ENCODE assay signal across 21 mouse cellular contexts in genomic region chr9:37646246-37646645, GRCm38 (mm10). TPM values are rescaled to one million over a fixed set of nuclear protein-coding genes. Genes with fewer than 3 reads are reported as not detected.
DNase-seq lines count a peak whose midpoint lies in the region; ATAC-seq and TF ChIP-seq lines count a peak whose summit lies in the region.
"Had no signal": no experiment of that assay in that cellular context is flagged by ENCODE, and none has a peak within 500 bp of the region (broad histone marks: within the 10 kb centered on the region; RNA-seq: fewer than 3 reads in every experiment).

No protein-coding gene starts in this region.

- no peak overlapping the region for H3K9ac ChIP-seq in forebrain, embryonic 16.5 days (replicated peaks; ENCODE audit: low read depth, low read length)
- H3K9ac ChIP-seq: embryonic facial prominence, embryonic 13.5 days; heart, embryonic 13.5 days; hindbrain, embryonic 13.5 days had no signal

- no peaks in the 10 kb centered on the region for H3K4me1 ChIP-seq in forebrain, embryonic 16.5 days (replicated peaks; ENCODE audit: control insufficient read depth, insufficient read depth, low read length)
- no peaks in the 10 kb centered on the region for H3K4me1 ChIP-seq in forebrain, embryonic 10.5 days
- H3K4me1 ChIP-seq: embryonic facial prominence, embryonic 13.5 days; heart, embryonic 13.5 days; hindbrain, embryonic 13.5 days had no signal

- no peak overlapping the region for H3K27ac ChIP-seq in forebrain, embryonic 16.5 days (ENCODE audit: low read length)
- no peak overlapping the region for H3K27ac ChIP-seq in forebrain, embryonic 10.5 days
- H3K27ac ChIP-seq in layer of hippocampus, adult 2 months = peak overlapping the region; percentile 32; the same call in 1 of the 2 replicates
- H3K27ac ChIP-seq: embryonic facial prominence, embryonic 13.5 days; heart, embryonic 13.5 days; hindbrain, embryonic 13.5 days; hindbrain, postnatal 0 days had no signal

- DNase-seq in forebrain, embryonic 10.5 days (ENCODE audit: extremely low spot score, low spot score) = no peak
- DNase-seq in layer of hippocampus, adult 2 months (ENCODE audit: low spot score in 2 of 2) = no peak
- DNase-seq in layer of hippocampus, adult 8-10 months (ENCODE audit: low spot score in 2 of 2) = no peak
- DNase-seq in NIH3T3 (ENCODE audit: low read depth) (peak; percentile 41), adipocyte (ENCODE audit: low spot score) (peak; percentile 57)
- DNase-seq: cerebellum, adult 18-20 months; cerebellum, adult 9-11 months; cerebellum, postnatal 36 days; gastrocnemius, postnatal 10 days; kidney, adult 11 months had no signal

- TF ChIP-seq CTCF in layer of hippocampus, adult 2 months (conservative IDR thresholded peaks at IDR 0.05) = no peak

- 74% methylated on average over 3 of the region's 3 CpGs for WGBS in forebrain, embryonic 16.5 days
- 85% methylated on average over 3 of the region's 3 CpGs for WGBS in forebrain, embryonic 10.5 days

- no peak overlapping the region for H3K4me3 ChIP-seq in forebrain, embryonic 16.5 days (replicated peaks; ENCODE audit: low read length)
- H3K4me3 ChIP-seq in forebrain, embryonic 10.5 days = no peak overlapping the region
- no peak overlapping the region for H3K4me3 ChIP-seq in layer of hippocampus, adult 2 months
- H3K4me3 ChIP-seq: embryonic facial prominence, embryonic 13.5 days; heart, embryonic 13.5 days; hindbrain, embryonic 13.5 days had no signal

- 0 out of 2 replicates have a peak, but pooled peaks have one; percentile 33 for ATAC-seq in forebrain, embryonic 16.5 days
- ATAC-seq: forebrain, embryonic 14.5 days; hindbrain, postnatal 0 days had no signal

- H3K9me3 ChIP-seq in forebrain, embryonic 16.5 days (ENCODE audit: control insufficient read depth, low read length) = no peaks in the 10 kb centered on the region
- no peaks in the 10 kb centered on the region for H3K9me3 ChIP-seq in forebrain, embryonic 10.5 days
- H3K9me3 ChIP-seq: embryonic facial prominence, embryonic 13.5 days; heart, embryonic 13.5 days; hindbrain, embryonic 13.5 days had no signal

- H3K27me3 ChIP-seq in forebrain, embryonic 16.5 days (replicated peaks; ENCODE audit: control insufficient read depth, insufficient read depth, low read length) = no peaks in the 10 kb centered on the region
- H3K27me3 ChIP-seq in forebrain, embryonic 10.5 days (ENCODE audit: poor library complexity, severe bottlenecking) = no peaks in the 10 kb centered on the region
- H3K27me3 ChIP-seq: embryonic facial prominence, embryonic 13.5 days; heart, embryonic 13.5 days; hindbrain, embryonic 13.5 days had no signal

- no peak overlapping the region for H3K4me2 ChIP-seq in forebrain, embryonic 16.5 days (ENCODE audit: low read length)
- H3K4me2 ChIP-seq: embryonic facial prominence, embryonic 13.5 days; heart, embryonic 13.5 days; hindbrain, embryonic 13.5 days had no signal

- peaks cover 21% of the 10 kb centered on the region for H3K36me3 ChIP-seq in forebrain, embryonic 16.5 days (ENCODE audit: control insufficient read depth, insufficient read depth)
- H3K36me3 ChIP-seq in forebrain, embryonic 10.5 days (replicated peaks) = peaks cover 44% of the 10 kb centered on the region

RNA-seq across cellular contexts. Expression of gene Tbrg1, which starts 10.9 kb away (rescaled TPM):
- polyA plus RNA-seq in forebrain, embryonic 16.5 days (2015; fragmentation: Nextera tagmentation; extraction: Ambion mirVana) = 79.2 and 80.7 TPM in 2 replicates
- polyA plus RNA-seq in forebrain, embryonic 10.5 days (2016; fragmentation: Nextera tagmentation; extraction: Ambion mirVana) = 125 and 129 TPM in 2 replicates
- 10 to 100 TPM; 46.9 to 47.0 TPM for total RNA-seq in layer of hippocampus, adult 2 months (2021)
- 10 to 100 TPM; 43.5 to 49.1 (median 47.5) TPM for total RNA-seq in layer of hippocampus, adult 8-10 months (2022)

RNA-seq across cellular contexts. Expression of gene Panx3, which starts 22.8 kb away (rescaled TPM):
- 0.96 TPM in 1 of 2 replicates, not detected in the other for polyA plus RNA-seq in forebrain, embryonic 16.5 days (2015; fragmentation: Nextera tagmentation; extraction: Ambion mirVana)
- not detected in 2 replicates for polyA plus RNA-seq in forebrain, embryonic 10.5 days (2016; fragmentation: Nextera tagmentation; extraction: Ambion mirVana)
- total RNA-seq in layer of hippocampus, adult 2 months (2021) = not detected
- total RNA-seq in layer of hippocampus, adult 8-10 months (2022) = not detected
- total RNA-seq: hematopoietic stem cell, adult 5-6 weeks; hindbrain, postnatal 0 days had no signal
- polyA plus RNA-seq: forebrain, embryonic 14.5 days; frontal cortex, adult 2 months; gonadal fat pad, adult 2 months; heart, postnatal 0 days; intestine, embryonic 14.5 days had no signal

RNA-seq across cellular contexts. Expression of gene Spa17, which starts 32.7 kb away (rescaled TPM):
- 6.1 and 6.9 TPM in 2 replicates for polyA plus RNA-seq in forebrain, embryonic 16.5 days (2015; fragmentation: Nextera tagmentation; extraction: Ambion mirVana)
- polyA plus RNA-seq in forebrain, embryonic 10.5 days (2016; fragmentation: Nextera tagmentation; extraction: Ambion mirVana) = 14.0 and 16.3 TPM in 2 replicates
- 1 to 10 TPM; 1.5 to 1.9 TPM for total RNA-seq in layer of hippocampus, adult 2 months (2021)
- 1 to 10 TPM; 1.5 to 4.0 (median 2.1) TPM for total RNA-seq in layer of hippocampus, adult 8-10 months (2022)
- total RNA-seq: hindbrain, postnatal 0 days had no signal

Comparison
In these comparisons a context has a peak if more than half of its experiments do, and no peak if none do; other contexts are left out.
1. DNase-seq: peak in NIH3T3 (single experiment) and adipocyte (single experiment); none in forebrain, embryonic 10.5 days (single experiment), layer of hippocampus, adult 2 months (0 of 2) and layer of hippocampus, adult 8-10 months (0 of 2).